Mouse (Mus musculus) frontal cortex, postnatal 25 days (tissue): ENCODE results near the gene Sel1l.

ENCODE experiments used
- DNase-seq, 2 experiments: peaks; one replicate each; pipeline ENCODE4 v3.0.0; 2022; ENCODE audit warnings: low spot score in 2 of 2

Sel1l gene

GRCm38 (mm10) chr12:91778211-91779003 is 70.5 kb downstream of the Sel1l start:
- peak in 1 of 2 experiments; percentile 22 for DNase-seq

- no peak for DNase-seq
Observed at GRCm38 (mm10) chr12:91776342-91776741, 72.6 kb downstream of the Sel1l start.

- DNase-seq = no peak
Observed at GRCm38 (mm10) chr12:91774811-91775284, 74.1 kb downstream of the Sel1l start.

DNA sequence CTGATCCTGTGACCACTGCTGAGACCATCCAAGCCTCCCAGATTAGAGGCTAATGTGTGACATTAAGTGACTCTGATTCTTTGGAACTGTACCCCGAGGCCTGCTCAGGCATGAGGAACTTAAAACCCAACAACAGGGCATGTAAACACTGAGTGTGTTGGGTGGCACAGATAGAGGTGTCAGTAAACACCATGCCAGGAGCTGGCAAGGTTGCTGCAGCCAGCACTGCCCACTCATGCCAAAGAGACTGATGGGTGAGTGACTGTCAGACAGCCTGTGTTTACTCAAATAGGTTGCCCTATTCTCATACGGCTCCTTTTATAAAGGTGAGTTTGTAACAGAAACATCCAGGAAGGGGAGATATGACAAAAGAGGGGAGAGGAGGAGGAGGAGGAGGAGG is 80.1 kb downstream of the Sel1l start:
- no peak for DNase-seq

DNA sequence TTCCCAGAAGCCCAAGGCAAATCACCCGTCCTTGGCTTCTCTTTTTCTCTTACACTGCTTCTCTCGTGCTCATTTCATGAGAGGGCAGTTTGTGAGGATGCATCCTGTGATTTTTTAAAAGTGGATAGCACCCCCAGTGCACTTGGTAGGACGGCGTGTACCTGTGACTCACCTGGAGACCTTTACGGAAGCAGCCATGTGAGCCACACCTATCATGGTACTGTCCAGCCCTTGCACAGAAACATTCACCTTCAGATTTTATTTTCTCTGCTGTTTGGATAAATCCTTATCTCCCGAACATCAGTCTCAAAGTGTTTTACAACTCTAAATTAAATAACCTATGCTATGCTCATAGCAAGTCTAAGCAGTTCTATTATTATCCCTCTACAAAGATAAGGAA is 80.8 kb downstream of the Sel1l start:
- no peak for DNase-seq

- DNase-seq = no peak
Observed at GRCm38 (mm10) chr12:91766338-91767107, 82.4 kb downstream of the Sel1l start.

DNA sequence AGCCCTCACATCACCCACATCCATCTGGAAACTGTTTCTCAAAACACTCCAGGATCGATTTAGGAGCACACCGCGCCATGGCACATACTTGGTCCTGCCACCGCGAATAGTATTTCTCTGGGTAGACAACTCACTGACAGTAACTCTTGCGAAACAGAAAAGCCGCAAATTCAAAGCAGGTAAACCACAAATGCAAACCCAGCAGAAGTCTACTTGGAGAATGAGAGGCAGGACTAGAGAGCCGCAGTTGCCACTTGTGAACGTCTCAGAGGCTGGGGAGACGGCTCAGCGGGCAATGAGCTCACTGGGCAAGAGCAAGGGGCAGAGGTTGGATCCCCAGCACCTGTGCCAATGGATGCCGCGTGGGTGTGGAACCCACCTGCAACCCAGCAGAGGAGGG is 83.5 kb downstream of the Sel1l start:
- DNase-seq = no peak

DNA sequence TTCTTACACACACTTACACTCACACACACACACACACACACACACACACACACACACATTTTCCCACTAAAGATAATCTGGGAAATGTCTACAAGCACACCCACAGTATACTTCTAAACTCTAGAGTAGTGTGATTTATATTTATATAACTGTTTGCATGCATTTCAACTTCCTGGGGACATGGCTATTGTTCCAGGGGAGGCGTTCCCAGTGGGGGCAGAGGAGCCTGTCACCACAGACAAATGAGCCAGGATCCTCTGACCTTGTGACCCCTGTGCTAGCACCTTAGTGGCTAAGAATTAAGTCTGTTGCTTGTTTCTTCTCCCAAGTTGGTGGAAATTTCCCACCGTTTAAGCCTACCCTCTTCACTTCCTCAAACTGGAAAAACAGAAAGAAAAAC is 83.9 kb downstream of the Sel1l start:
- no peak for DNase-seq

DNA sequence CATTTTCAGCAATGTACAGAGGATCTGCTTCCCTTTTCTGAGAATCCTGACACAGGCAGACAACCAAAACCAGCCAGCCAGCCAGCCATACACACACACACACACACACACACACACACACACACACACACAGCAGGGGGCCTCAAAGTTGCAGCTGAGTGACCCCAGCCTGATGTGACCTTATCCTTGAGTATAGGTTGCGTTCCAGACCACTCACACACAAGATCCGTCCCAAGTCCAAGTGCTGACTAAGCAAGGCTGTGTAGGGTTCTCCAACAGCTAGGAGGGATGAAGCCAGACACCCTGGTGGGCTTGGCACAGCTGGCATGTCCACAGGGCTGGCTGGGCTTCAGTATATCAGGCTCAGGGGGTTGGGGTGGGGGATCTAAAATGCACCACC is 84.5 kb downstream of the Sel1l start:
- no peak for DNase-seq

DNA sequence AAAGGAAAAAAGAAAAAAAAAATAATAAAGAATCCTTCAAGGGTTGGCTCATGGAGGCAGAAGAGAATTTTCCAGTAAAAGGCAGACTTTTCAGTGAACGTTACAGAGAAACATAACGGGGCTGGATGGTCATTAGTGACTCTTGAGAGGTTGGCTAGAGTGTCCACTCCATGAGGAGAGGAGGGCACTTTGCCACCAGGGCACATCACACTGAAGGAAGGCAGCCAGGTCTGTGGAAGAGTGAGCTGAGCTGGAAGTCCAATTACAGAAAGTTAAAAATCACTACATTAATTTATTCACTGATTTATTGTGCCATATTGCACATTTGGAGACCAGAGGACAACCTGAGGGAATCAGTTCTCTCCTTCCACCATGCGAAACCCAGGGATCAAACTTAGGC is 89.1 kb downstream of the Sel1l start:
- no peak for DNase-seq

- DNase-seq = no peak
Observed at GRCm38 (mm10) chr12:91757854-91758562, 90.9 kb downstream of the Sel1l start.

GRCm38 (mm10) chr12:91756562-91757166 is 92.3 kb downstream of the Sel1l start:
- no peak for DNase-seq
